Mouse (Mus musculus) C2C12 (cell line): ENCODE data around the gene Kcnk12.

Experiments used
- CEBPB ChIP-seq: IDR thresholded peaks from one replicate; pipeline ENCODE4 v1.6.1; 2011; ENCODE audit warnings: low read depth, mild to moderate bottlenecking, control low read depth, moderate library complexity
- CTCF ChIP-seq: IDR thresholded peaks from one replicate; pipeline ENCODE4 v1.5.1; 2011; ENCODE audit not compliant: control insufficient read depth, insufficient read depth, insufficient read length
- MAX ChIP-seq: IDR thresholded peaks from one replicate; pipeline ENCODE4 v1.6.1; 2011; ENCODE audit warnings: mild to moderate bottlenecking, control low read depth
- MYOD1 ChIP-seq: IDR thresholded peaks from one replicate; pipeline ENCODE4 v1.6.1; 2011; ENCODE audit warnings: low read depth; ENCODE audit not compliant: control insufficient read depth, insufficient read length
- USF1 ChIP-seq: IDR thresholded peaks from one replicate; pipeline ENCODE4 v1.6.1; 2011; ENCODE audit warnings: low read depth, mild to moderate bottlenecking, control low read depth, moderate library complexity

- no peak for TF ChIP-seq USF1
- no peak for TF ChIP-seq CTCF
- no peak for TF ChIP-seq MAX
- TF ChIP-seq CEBPB = no peak
- TF ChIP-seq MYOD1 = no peak
Measured at GRCm38 (mm10) chr17:87781244-87781643, 16.6 kb downstream of the Kcnk12 start.
